Mouse (Mus musculus): Measurements from ENCODE around the gene Map3k10. TPM values are rescaled to one million over a fixed set of nuclear protein-coding genes. Genes with fewer than 3 reads are reported as not detected.

Gene Map3k10
- polyA plus RNA-seq (2017; shearing (Covaris generic)) = 0.62 TPM

DNA sequence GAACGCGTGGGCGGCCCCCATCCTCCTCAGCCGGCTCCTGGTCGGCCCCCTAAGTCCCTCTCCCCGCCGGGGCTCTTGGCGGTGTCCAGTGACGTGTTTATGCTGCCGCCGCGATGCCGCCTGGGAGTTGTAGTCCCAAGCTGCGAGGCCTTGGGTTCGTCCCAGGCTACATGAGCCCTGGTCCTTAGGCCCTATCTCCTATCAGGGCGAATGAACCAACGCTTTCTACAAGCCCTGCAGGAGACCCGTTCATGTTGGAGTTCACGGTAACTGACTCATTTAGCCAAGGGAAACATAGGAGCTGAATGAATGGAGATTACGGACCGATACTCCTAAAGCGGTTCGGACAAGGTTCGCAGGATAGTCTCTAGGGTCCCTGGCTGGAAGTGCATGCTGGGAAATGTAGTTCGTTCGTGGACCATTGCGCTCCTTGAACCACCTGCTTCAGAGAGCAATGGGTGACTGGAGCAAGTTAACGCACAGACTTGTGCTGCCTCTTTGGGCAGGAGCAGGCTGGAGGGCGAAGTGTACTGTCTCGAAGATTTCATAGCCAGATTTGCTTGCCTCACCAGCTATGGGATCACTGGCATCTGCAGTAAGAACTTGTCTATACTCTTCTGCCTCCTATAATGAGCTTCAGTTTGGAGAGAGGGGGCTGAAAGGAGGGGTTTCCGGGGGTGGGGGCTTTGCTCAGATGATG, at the start of gene Map3k10:
Gene Map3k10 (minus strand): TSS at position 77 of the 700 bp plus-strand sequence.

DNA sequence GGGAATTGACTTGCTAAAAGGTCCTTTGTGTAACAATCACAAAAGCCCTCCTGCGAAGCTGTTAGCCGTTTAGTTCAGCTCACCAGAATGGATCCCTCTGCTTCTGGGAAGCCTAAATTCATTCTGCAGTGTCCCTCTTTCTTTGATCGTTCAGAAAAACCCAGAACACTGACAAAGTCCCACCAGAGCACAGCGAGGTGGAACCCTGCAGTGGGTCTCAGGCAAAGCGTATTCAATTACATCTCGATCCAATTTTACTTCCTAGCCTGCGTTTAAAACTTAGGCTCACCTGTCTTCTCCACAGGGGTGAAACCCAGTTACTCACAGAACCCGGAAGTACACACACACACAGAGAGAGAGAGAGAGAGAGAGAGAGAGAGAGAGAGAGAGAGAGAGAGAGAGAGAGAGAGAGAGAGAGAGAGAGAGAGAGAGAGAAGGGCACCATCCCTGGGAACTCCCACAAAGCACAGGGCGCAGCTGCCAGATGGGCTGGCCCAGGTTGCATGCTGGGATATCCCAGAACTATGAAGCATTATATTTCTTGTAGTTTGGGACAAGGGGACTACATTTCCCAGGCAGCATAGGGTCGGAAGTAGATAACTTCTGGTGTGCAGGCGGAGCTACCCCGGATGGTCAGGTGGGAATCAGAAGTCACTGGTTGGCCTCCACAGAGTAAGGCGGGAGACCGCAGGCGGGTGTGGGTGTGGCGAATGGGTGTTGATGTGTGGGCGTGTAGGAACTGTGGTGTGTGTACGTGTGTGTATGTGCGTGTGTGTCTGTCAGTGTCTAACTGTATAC, 14.6 kb upstream of the Map3k10 start, which contains the start of gene Zfp607b:
Gene Zfp607b (plus strand): TSS at position 526 of the 798 bp plus-strand sequence.

GRCm38 (mm10) chr7:27653681-27654437, 20.5 kb downstream of the Map3k10 start, which contains the start of gene Ttc9b:
Gene Ttc9b (plus strand): TSS chr7:27653915.

Other genes with a start within 250 kb of the Map3k10 start
- 0.21 TPM for gene Sptbn4, start 226.9 kb downstream of the Map3k10 start, polyA plus RNA-seq (2017; shearing (Covaris generic))
- gene Blvrb, start 226.6 kb downstream of the Map3k10 start, polyA plus RNA-seq (2017; shearing (Covaris generic)) = 20.1 TPM
- gene Sertad3, start 200.8 kb downstream of the Map3k10 start, polyA plus RNA-seq (2017; shearing (Covaris generic)) = 57.3 TPM
- 77.0 TPM for gene Sertad1, start 187.7 kb downstream of the Map3k10 start, polyA plus RNA-seq (2017; shearing (Covaris generic))
- gene Prx, start 175.3 kb downstream of the Map3k10 start, polyA plus RNA-seq (2017; shearing (Covaris generic)) = 0.56 TPM
- gene Hipk4, start 151.3 kb downstream of the Map3k10 start, polyA plus RNA-seq (2017; shearing (Covaris generic)) = not detected
- 198 TPM for gene Pld3, start 121.4 kb downstream of the Map3k10 start, polyA plus RNA-seq (2017; shearing (Covaris generic))
- gene 2310022A10Rik, start 121.4 kb downstream of the Map3k10 start, polyA plus RNA-seq (2017; shearing (Covaris generic)) = 28.0 TPM
- gene Akt2, start 83.0 kb downstream of the Map3k10 start, polyA plus RNA-seq (2017; shearing (Covaris generic)) = 106 TPM
- not detected for gene Ttc9b, start 20.7 kb downstream of the Map3k10 start, polyA plus RNA-seq (2017; shearing (Covaris generic))
- 4.4 TPM for gene Zfp607b, start 14.7 kb upstream of the Map3k10 start, polyA plus RNA-seq (2017; shearing (Covaris generic))
- gene Zfp60, start 56.8 kb upstream of the Map3k10 start, polyA plus RNA-seq (2017; shearing (Covaris generic)) = 18.1 TPM
- gene Zfp626, start 132.6 kb upstream of the Map3k10 start, polyA plus RNA-seq (2017; shearing (Covaris generic)) = 3.2 TPM
- 9.0 TPM for gene Zfp59, start 164.0 kb upstream of the Map3k10 start, polyA plus RNA-seq (2017; shearing (Covaris generic))
- 11.7 TPM for gene Zfp607a, start 182.9 kb upstream of the Map3k10 start, polyA plus RNA-seq (2017; shearing (Covaris generic))

Measured in activated CD4-positive, CD25-positive, alpha-beta regulatory T cell, adult 9 weeks (primary cell).